Mouse (Mus musculus): ENCODE measurements around the gene Nanog. TPM values are rescaled to one million over a fixed set of nuclear protein-coding genes. Genes with fewer than 3 reads are reported as not detected.
A peak's percentile ranks its signal among the peaks of the same experiment; 100 is the strongest.
"Not testable (repeated sequence)": the region's sequence is repeated elsewhere in the genome, so short reads cannot be mapped to it uniquely, and the experiment has no call there.

The Nanog gene
- total RNA-seq, 2 experiments from 2014 or later, result not detected

DNA sequence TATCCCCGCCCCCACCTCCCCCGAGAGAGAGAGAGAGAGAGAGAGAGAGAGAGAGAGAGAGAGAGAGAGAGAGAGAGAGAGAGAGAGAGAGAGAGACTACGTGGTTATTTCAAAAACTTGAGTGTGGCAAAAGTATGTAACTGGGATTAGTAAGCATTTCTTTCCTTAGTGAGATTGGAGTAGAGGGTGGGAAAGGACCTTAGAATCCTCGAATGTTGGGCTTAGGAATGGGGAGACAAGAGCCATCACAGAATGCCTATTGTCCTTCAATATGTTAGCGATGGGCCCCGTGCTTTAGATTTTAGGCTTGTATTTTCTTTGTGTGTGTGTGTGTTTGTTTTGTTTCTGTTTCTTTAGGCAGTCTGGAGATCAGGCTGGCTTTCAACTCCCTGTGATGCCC is 4.0 kb upstream of the Nanog start:
- DNase-seq, result no peak

DNA sequence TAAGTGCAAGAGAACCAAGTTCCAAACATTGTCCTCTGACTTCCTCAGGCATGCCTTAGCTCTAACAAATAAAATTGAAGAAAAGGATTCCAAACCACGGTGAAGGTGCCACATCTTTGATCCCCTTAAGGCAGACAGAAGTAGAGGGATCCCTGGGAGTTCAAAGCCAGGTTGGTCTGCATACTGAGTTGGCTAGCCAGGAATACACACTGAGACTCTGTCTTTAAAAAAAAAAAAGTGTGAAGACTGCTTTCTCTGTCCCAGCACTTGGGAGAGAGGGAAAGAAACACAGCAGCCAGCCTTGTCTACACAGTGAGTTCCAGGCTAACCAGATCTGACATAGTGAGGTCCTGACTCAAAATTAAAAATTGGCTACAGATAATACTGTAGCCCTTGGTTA is 3.6 kb upstream of the Nanog start:
- no peak for DNase-seq

DNA sequence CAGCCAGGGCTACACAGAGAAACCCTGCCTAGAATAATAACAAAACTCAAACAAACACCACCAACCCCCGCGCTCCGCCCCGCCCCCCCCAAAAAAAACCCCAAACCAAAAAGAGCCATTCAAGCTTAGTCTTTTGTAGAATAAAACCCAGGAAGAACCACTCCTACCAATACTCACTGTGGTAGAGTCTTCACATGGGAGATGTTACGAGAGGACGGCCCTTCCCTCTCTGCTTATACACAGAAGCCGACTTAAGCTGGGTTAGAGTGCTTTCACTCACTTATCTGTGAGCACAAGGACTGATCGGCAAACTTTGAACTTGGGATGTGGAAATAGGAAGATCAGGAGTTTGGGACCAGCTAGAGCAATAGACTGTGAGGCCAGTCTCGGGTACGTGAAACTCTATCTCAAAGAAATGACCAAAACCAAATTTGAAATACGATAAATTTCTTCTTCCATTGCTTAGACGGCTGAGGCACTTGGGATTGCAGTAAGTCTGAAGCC is 900 bp upstream of the Nanog start:
- DNase-seq, result no peak

DNA sequence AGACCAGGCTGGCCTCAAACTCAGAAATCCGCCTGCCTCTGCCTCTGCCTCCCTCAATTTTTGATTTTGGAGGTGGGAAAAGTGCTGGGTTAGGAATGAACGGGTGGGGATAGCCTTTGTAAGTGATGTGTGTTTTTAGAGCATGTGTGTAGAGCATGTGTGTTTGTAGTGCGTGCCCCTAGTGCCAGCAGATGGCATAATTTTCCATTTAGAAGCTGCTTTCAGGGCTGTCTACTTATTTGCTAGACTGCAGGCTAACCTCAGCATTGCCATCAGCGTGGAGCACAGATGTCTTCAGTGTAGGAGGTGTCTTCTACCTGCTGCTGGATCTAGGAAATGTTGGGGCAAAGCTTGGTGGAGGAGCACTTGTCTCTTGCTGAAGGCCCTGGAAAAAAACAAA is 1.5 kb downstream of the Nanog start:
- no peak for DNase-seq

DNA sequence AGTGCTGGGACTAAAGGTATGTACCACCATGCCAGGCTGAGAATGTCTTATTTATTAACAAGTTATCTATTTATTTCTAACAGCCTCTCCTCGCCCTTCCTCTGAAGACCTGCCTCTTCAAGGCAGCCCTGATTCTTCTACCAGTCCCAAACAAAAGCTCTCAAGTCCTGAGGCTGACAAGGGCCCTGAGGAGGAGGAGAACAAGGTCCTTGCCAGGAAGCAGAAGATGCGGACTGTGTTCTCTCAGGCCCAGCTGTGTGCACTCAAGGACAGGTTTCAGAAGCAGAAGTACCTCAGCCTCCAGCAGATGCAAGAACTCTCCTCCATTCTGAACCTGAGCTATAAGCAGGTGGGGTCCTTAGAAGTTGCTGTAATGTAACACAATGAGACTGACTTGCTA is 4.2 kb downstream of the Nanog start:
- no peak for DNase-seq

DNA sequence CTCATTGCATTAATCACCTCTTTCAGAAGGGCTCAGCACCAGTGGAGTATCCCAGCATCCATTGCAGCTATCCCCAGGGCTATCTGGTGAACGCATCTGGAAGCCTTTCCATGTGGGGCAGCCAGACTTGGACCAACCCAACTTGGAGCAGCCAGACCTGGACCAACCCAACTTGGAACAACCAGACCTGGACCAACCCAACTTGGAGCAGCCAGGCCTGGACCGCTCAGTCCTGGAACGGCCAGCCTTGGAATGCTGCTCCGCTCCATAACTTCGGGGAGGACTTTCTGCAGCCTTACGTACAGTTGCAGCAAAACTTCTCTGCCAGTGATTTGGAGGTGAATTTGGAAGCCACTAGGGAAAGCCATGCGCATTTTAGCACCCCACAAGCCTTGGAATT is 5.8 kb downstream of the Nanog start:
- peak; percentile 51 for DNase-seq

DNA sequence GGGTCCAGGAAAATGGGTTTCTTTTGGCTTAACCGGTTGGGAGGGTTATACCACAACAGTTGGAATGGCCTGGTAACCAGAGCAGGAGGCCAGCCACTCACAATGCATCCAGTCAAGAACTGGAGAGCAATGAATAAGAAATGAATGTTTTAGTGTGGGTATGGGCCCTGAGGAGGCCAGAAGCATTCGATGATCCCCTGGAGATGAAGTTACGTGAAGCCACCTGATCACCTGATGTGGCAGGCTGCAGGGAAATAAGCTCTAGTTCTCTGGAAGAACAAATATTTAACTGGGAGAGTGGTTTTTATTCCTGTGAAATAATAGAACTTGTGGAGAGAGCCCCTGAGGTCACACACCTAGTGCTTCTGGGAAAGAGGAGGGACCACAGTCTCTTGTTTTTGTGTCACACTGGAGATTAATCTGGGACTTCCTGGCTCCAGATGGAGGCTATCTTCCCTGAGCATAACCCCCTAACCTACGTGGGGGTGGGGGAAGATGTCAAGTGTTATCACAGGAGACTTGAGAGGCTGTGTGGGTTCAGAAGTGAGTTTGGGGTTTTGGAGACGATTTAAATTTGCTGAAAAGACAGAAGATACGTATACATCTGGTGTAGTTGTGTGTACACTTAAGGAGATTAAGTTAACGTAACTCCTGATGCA is 7.5 kb downstream of the Nanog start:
- no peak for DNase-seq

DNA sequence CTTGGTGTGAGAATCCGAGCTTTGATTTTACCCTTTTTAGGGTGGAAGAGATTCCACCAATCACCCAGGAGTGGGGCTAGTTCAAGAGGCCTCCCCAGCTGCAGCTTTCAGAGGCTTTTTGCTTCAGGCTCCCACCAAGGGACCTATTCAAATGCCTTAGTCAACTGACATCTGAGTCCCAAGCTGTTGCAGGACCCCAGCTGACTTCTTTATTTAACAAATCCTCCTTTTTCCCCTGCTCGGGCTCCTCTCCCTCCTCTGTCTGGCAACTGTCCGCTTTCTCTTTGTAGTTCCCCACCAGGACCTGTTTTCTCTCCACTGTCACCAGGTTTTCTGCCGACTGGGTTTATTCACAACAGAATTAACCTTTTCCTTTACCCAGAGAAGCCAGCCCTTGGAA is 8.6 kb downstream of the Nanog start:
- DNase-seq, result no peak

DNA sequence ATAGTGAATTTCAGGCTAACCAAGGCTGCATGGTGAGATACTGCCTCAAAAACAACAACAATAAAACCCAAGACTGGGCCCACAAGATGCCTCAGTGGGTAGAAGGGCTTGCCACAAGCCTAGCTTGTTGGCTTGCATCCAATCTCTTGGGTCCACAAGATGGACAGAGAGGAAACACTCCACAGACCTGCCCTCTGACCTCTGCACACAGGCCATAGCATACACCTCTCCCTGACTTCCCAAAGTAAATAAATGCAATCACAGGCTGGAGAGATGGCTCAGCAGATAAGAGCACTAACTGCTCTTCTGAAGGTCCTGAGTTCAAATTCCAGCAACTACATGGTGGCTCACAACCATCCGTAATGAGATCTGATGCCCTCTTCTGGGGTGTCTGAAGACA is 10.9 kb downstream of the Nanog start:
- DNase-seq, result not testable (repeated sequence)

DNA sequence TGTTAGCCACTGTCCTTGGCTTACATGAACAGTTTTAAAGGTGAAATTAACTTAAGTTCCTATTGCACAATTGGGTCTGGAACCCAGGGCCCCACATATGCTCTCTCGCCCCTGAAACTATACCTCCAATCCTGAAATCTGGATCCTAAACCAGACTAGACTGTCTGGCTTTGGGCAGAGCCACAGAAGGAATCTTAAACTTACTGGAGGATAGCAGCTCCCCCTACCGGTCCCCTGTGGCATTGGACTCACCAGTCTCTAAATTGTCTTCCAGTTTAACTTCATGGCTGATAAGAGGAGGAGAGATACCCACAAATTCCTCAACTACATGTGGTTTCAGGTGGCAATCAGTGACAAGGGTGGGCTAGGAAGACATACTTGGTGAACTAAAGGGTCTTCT is 12.7 kb downstream of the Nanog start:
- DNase-seq, result no peak

DNA sequence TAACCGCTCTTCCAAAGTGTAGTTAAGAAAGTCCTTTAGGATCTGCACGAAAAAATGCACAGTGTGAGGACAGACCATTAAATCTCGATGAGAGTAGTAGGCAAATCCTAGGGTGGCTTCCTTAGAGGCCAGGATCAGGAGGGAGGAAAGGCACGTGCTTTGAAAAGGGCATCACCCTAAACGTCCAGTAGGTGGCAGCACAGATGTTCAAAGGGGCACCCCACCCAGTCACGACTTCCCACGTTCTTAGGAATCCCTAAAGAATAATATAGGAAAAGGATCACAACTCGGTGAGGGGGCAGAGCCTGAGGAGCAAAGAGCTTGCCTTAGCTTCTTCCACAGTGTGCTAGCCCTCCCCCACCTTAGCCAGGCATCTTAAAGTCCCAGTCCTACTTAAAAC is 32.7 kb downstream of the Nanog start:
- DNase-seq, result no peak

DNA sequence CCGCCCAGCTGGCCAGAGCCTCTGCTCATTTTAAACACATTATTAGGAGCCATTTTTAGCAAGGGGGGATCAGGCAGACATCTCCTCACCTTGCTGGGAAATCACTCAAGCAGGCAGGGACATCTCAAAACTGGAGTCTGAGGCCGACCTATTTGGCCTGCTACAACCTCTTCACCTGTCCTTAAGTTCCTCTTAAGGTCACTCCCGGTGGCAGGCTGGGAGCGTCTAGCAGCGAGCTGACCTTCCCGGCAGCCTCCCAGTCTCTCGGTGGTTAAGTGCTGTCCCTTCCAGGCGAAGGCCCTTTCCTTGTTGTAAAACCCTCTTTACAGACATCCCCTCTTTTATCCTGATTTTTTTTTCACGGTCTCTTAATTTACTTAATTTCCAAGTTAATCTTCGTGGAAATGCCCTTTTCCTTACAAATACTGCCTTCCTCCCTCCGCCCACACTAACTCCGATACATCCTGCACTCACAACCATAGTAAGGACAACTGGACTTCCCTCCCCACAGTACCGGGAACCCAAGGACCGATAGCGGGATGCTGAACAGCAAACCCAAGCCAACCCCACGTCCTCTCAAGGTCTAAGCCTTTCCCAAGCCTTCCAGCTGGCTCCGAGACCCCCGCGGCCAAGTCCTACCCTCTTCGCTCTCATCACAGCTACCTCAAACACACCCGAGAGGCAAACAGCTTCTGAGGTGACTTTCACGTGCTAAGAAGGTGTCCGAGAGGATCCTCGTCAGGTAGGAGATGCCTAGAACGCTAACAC is 34.4 kb downstream of the Nanog start:
- no peak for DNase-seq

DNA sequence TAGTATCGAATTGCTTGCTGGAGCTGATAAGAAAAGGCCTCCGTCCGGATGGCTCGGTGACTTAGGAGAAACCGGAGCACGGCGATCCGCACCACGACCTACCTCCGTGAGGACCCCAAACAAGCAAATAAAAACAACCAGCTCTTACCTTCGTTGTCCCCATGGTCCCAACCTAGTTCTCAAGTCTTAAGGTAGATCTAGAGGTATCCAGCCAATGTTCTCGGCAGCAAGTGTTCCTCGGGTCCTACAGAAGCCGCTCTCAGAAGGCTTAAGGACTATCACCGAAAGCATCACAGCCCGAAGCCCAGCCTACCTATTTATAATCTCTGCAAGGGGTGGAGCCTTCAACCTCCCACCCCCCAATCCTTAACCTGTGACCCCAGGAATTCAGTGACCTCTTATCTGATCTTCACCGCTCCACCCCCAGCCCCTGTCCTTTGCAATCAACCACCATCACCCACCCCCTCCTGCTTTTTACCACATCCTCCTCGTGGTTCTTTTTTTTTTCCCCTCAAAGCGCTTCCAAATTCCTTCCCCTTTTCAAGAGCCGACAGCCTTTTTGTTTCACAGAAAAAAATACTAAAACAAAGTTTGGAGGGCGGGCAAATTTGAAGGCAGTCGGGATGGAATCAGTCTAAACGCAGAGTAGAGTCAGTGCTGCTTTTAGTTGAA is 35.1 kb downstream of the Nanog start:
- DNase-seq, result no peak

DNA sequence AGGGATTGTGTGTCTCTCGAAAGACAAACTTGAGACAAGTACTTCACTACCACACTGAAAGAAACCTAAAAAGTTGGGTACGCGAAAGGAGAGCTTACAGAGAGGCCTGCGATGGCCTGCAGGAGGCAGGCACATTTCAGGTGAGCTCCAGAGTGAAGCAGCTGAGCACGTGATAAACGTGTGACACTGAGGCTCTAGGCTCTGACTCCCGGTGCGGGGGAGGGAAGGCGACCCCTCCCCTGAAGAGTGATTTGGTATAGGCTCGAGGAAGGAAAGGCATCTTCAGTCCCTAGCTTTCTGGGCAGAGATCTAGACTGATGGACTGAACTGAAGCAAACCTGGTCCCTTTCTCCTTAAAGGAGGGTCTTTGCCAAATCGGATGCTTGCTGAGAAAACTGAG is 36.1 kb downstream of the Nanog start:
- DNase-seq, result no peak

DNA sequence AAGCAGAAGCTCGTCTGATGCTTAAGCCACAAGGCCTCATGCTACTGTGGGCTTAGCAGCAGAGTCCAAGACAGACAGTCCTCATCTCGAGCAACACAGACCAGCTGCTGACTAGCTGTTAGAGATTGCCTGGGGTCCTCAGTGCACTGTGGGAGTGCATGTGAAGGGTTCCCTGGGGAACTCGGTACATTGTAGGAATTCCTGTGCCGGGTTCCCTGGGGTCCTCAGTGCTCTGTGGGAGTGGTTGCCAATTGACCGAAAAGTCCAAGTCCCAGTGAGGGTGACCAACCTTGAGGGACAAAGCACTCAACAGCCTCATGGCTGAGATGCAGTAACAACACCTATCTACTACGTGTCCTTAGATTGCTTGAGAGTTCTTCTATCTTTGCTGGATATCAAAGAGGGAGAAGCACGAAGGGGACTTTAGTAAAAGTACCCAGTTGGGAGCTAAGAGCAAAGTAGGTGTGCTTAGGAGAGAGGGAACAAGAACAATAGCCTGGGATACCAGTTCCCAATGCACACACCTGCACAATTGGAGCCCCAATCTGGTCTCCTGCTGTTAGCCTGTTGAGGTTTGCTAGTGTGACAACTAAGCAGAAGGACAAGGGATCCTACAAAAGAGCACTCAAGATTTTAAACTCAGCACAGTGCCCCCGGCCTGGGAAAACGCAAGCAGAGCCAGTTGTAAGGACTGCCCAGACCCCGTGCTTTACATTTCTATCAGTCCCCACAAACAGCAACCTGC is 37.4 kb downstream of the Nanog start:
- no peak for DNase-seq

DNA sequence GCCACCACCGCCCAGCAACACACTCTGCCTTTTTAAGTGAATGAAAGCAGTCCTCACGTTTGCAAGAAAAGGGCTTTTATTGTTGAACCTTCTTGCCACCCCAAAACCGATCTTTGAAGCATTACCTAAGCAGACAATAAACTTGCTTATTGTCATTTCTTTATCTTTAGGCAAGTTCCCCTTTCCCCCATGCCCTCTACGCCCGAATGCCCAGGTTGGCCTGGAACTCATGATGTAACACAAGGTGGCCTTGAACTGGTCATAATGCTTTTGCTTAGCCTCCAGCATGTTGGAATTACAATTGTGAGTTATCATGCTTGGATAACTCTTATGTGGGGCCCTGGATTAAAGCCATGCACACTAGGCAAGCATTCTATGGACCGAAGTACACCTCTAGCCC is 43.3 kb downstream of the Nanog start:
- no peak for DNase-seq

DNA sequence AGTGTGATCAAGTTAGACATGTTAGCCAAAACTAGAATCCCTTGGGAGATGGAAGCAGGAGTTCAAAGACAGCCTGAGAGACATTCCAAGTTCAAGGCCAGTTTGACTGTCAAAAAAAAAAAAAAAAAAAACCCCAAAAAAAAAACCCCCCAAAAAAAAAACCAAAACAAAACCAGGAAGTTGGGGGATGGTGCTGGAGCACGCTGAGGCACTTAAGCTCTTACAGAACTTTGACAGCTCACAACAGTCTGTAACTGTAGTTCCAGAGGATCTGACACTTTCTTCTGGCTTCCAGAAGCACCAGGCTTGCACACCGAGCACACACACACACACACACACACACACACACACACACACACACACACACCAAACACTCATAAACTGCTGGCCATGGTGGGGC is 48.6 kb downstream of the Nanog start:
- no peak for DNase-seq

DNA sequence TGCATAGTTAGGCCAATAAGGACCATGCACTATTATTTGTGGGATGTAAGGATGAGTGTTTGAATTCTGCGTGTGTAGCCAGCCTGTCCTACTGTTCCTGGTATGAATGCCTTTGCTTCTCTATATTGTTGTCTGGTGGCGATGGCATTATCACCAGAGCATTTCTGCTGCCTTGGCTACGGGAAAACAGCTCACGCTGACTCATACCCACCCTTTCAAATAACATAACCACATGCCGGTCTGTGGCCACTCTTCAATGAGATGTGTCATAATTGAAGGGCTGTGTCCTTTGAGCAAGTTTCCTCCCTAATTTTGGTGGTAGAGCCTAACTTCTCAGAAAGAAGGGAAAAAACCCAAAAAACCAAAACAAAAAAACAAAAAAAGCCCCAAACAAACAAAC is 51.4 kb downstream of the Nanog start:
- DNase-seq, result no peak

DNA sequence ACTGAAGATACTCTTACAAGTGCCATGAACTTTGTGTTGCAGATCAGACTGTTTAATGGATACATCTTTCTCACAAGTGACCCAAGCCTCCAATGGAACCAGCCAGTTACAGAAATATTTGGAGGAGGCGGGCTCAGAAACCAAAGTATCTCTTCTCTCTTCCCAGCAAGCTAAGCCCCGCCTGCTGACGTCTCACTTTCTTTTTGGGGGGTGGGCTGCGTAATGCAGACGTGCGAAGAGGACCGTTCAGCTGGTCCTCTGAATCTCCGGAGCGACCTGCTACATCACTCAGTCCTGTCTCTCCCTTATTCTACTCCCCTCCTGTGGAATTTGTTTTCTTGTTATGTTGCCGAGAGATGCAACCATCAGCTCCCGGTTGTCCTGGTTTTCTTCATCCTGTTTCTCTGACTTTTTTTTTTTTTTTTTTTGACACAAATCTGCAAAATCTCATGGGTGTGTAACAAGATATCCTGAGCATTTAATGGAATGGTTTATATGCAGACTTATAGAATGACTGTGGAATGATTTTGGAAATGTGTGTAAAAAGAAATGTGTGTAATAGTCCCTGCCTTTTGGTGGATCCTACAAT is 53.8 kb downstream of the Nanog start:
- DNase-seq, result peak; percentile 16

DNA sequence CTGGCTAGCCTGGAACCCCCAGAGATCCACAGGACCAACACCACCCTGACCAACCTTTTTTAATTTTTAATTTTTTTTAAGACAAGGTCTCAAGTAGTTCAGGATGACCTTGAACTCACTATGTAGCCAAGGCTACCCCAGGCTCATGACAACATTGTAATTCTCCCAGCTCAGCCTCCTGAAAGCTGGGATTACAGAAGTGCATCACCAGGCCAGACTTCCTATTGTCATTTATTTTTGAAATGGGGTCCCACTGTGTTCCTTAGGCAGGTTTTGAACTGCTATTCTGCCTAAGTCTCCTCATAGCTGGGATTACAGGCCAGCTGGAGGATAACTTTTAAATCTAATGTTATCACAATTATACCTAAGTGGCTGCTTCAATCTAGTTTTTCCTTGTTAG is 54.6 kb downstream of the Nanog start:
- DNase-seq, result no peak

DNA sequence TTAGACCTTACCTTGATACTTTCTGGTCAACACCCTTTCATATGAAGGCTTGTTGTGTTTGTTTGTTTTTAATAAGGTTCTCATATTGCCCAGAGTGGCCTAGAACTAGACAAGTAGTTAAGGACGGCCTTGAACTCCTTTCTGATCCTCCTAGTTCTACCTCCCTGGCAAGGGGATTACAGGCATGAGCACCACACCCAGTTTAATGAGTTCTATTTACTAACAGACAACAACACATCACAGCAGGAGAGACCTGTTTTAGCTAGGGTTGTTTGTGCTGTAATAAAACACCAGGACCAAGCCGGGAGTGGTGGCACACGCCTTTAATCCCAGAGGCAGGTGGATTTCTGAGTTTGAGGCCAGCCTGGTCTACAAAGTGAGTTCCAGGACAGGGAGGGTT is 55.2 kb downstream of the Nanog start:
- DNase-seq, result no peak

Measured in gastrocnemius, postnatal 25 days (tissue).